Mouse (Mus musculus) liver, adult (tissue): ENCODE results near the gene Rpgr.

Experiments
- GATA4 ChIP-seq: IDR thresholded peaks from 2 replicates; pipeline ENCODE4 v1.6.1; 2014; ENCODE audit warnings: mild to moderate bottlenecking, low read length; ENCODE audit not compliant: insufficient replicate concordance

Rpgr gene

GRCm38 (mm10) chrX:10110736-10111135 lies 106.0 kb downstream of the Rpgr start:
- no peak for TF ChIP-seq GATA4

- no peak for TF ChIP-seq GATA4
Measured at GRCm38 (mm10) chrX:10108558-10108957, 108.2 kb downstream of the Rpgr start.

GRCm38 (mm10) chrX:10105475-10105874 lies 111.2 kb downstream of the Rpgr start:
- no peak for TF ChIP-seq GATA4

GRCm38 (mm10) chrX:10102739-10103138 lies 114.0 kb downstream of the Rpgr start:
- TF ChIP-seq GATA4 = no peak

GRCm38 (mm10) chrX:10095797-10096196 lies 120.9 kb downstream of the Rpgr start:
- TF ChIP-seq GATA4 = no peak

- no peak for TF ChIP-seq GATA4
Measured at GRCm38 (mm10) chrX:10080385-10080784, 136.3 kb downstream of the Rpgr start.

GRCm38 (mm10) chrX:10079981-10080380 lies 136.7 kb downstream of the Rpgr start:
- TF ChIP-seq GATA4 = no peak

GRCm38 (mm10) chrX:10073966-10074365 lies 142.8 kb downstream of the Rpgr start:
- TF ChIP-seq GATA4 = no peak

- TF ChIP-seq GATA4 = no peak
Measured at GRCm38 (mm10) chrX:10071529-10071928, 145.2 kb downstream of the Rpgr start.

GRCm38 (mm10) chrX:10070689-10071088 lies 146.0 kb downstream of the Rpgr start:
- TF ChIP-seq GATA4 = no peak

- TF ChIP-seq GATA4 = no peak
Measured at GRCm38 (mm10) chrX:10069405-10069804, 147.3 kb downstream of the Rpgr start.

GRCm38 (mm10) chrX:10063781-10064180 lies 152.9 kb downstream of the Rpgr start:
- no peak for TF ChIP-seq GATA4

GRCm38 (mm10) chrX:10063361-10063760 lies 153.4 kb downstream of the Rpgr start:
- no peak for TF ChIP-seq GATA4

GRCm38 (mm10) chrX:10062201-10062600 lies 154.5 kb downstream of the Rpgr start:
- TF ChIP-seq GATA4 = no peak

GRCm38 (mm10) chrX:10034666-10035065 lies 182.1 kb downstream of the Rpgr start:
- TF ChIP-seq GATA4 = no peak
